Mouse (Mus musculus) spleen, postnatal 10 days (tissue): Measurements from ENCODE around the gene Ppm1b.

Experiments
- DNase-seq, 2 experiments: peaks; one replicate each; pipeline ENCODE4 v3.0.0; 2021 to 2022; ENCODE audit warnings: low spot score in 2 of 2

Gene Ppm1b

GRCm38 (mm10) chr17:84958411-84958911, 1.9 kb downstream of the Ppm1b start:
- DNase-seq: peak in 1 of 2 experiments; percentile 64

DNA sequence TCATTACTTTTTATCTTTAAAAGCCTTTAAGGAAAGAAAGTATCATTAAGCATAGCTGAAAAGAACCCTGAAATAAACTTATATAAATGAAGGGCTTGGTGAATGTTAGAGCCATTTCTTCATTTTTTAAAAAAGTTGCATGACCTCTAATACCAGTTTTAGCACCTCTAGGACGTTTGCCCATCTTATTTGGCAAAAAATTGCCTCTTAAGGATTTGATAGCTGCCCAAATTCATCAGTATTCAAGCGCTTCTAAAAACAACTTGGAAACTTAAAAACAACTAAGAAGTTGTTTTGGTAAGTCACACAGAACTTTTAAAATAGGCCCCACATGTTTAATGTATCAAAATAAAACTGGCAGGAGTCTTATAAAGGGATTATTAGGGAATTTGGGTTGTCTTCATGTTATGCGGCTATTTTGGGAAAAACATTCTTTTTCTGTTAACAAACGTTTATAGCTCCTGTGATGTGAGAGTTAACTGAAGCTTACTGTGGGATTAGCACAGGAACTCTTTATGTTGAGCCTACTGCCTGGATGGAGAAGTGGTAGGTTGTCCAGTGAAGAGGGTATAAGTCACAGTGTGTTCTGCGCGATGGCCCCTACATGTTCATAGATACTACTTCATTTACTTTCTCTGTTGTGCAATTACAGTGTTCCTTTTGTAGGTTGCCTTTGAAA, 2.6 kb downstream of the Ppm1b start:
- DNase-seq: no peak

DNA sequence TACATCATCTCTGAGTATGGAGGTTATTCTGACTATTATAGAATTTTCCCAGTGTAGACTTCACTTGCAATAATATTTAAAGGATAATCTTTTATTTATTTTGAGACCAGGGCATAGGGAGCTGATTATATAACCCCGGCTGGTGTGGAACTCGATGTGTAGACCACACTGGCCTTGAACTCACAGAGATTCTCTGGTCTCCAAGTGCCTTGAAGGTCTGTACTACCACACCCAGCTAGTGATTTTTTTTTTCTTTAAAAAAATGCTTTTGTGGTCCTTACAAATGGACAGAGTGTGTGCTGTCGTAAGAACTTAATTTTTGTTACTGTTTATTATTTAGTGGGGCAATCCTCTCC, 3.1 kb downstream of the Ppm1b start:
- DNase-seq: no peak

DNA sequence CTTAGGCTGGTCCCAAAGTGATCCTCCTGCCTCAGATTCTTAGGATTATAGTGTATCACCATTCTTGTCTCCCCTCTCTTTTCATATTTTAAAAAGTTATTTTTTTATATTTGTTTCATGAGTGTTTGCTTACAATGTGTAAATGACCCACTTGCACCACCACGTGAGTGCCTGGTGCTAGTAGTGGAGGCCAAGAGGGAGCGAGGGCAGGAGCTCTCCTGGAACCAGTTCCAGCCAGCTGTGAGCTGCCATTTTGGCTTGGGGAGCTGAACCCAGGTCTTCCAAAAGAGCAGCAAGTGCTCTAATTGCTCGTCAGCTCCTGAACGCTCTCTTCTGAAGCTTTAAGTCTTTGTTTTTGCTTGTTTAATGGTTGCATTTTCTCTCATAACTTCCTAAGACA, 3.6 kb downstream of the Ppm1b start:
- DNase-seq: no peak

GRCm38 (mm10) chr17:84962046-84962445, 5.5 kb downstream of the Ppm1b start:
- DNase-seq: no peak

DNA sequence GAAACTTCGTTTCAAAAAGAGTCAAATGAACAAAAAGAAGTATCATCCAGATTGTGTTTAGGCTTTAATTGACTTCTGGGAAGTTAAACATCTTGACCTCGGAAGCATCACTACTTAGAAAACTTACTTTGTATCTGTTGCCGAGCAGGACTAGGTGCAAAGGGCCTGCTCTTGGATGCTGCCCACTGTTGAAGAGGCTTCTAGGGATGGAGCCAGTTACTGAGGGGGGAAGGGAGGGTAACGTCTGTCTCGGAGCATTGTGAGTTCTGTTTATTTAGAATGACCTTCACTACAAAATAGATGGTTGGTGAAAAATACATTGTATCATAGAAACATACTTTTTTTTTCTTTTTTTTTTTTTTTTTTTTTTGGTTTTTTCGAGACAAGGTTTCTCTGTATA, 7.1 kb downstream of the Ppm1b start:
- no peak for DNase-seq

- DNase-seq: no peak
These were observed 9.7 kb downstream of the Ppm1b start for GRCm38 (mm10) chr17:84966231-84966630.

DNA sequence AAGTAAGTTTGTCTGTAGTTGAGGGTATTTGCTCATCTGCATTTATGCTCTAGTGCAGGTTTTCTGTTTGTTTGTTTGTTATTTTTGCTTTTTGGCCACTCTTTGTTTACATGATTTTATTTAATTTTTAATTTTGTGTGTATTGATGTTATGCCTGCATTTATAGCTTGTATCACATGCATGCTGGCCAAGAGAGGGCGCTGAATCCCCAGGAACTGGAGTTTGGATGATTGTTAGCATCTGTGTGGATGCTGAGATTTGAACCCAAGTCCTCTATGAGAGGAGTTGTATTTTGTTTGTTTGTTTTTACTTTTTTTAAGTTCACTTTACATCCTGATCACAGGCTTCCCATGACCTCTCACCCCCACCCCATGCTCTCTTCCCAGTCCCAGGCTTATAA, 10.5 kb downstream of the Ppm1b start:
- DNase-seq: peak in 1 of 2 experiments; percentile 38

GRCm38 (mm10) chr17:84969916-84970315, 13.4 kb downstream of the Ppm1b start:
- no peak for DNase-seq

GRCm38 (mm10) chr17:84981721-84982120, 25.2 kb downstream of the Ppm1b start:
- DNase-seq: no peak

- no peak for DNase-seq
These were observed 26.2 kb downstream of the Ppm1b start for GRCm38 (mm10) chr17:84982735-84983134.

GRCm38 (mm10) chr17:84986368-84986767, 29.8 kb downstream of the Ppm1b start:
- no peak for DNase-seq

- DNase-seq: no peak
These were observed 31.4 kb downstream of the Ppm1b start for GRCm38 (mm10) chr17:84987834-84988410.

DNA sequence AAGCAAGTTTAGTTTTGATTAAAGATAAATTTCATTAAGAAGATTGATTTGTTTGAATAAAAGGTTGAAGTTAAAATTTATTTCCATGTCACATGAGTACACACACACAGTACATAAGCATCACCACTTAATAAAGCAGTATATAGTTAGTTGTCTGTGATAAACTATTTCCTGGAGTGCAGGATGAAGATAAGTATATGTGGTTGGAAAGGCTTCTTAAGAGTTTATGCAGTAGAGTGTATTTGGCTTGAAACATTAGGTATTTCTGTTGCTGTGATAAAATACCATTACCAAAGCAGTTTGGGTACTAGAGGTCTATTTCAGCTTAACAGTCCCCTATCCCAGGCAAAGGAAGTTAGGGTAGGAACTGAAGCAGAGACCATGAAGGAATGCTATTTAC, 32.0 kb downstream of the Ppm1b start:
- DNase-seq: no peak

DNA sequence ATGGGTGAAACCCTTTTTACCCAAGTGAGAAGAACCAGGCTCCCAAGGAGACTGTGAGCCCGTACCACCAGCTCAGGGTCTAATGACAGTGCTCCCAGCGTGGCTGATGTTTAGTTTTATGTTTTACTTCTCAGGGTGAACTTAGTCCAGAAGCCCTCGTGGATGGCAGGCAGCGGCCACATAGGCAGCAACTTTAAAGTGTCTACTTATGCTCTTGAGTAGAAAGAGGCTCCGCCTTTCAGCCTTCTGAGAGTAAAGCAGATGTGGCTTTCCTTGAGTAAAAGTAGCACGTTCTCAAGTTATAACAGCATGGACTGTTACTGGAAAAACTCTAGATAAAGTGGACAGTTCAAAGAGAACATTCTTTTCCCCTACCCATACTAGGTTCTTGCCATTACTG, 39.3 kb downstream of the Ppm1b start:
- DNase-seq: no peak

DNA sequence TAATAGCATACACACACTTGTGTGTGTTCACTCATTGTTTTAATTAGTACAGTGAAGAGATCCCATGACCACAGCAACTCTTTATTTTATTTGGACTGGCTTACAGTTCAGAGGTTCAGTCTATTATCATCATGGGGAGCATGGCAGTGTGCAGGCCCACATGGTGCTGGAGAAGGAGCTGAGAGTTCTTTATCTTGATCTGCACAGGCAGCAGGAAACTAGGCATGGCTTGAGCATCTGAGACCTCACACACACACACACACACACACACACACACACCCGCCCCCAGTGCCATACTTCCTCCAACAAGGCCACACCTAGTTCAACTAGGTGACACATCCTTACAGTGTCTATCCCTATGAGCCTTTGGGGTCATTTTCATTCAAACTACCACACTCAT, 41.1 kb downstream of the Ppm1b start:
- DNase-seq: no peak

DNA sequence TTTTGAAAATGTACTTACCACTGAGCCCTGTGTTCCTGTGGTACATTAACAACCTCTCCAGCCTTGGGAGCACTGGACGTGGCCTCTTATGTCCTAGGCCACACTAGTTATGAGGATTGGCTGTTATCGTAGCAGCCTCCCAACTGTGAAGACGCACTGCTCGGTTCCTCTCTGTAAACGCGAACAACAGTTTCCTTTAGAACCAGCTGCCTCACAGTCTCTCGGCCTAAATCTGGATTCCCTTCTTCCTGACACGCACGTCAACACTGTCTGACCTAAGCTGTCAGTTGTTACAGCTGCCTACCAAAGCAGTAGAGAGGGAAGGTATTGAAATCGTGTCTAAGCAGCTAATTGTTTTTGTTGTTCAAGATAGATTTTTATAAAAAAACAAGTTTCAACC, 43.1 kb downstream of the Ppm1b start:
- DNase-seq: no peak

DNA sequence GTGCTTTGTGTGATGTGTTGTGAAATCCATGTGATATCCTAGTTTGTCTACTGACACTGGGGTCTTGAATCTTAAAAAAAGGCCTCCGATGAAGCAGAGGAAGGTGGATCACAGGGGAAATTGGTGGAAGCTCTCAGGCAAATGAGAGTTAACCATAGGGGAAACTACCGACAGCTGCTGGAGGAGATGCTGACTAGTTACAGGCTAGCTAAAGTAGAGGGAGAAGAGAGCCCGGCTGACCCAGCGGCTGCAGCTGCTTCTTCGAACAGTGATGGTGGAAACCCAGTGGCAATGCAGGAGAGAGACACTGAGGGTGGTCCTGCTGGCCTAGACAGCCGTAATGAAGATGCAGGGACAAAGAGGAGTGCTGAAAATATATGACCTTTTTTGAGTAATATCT, 56.9 kb downstream of the Ppm1b start:
- DNase-seq: no peak

DNA sequence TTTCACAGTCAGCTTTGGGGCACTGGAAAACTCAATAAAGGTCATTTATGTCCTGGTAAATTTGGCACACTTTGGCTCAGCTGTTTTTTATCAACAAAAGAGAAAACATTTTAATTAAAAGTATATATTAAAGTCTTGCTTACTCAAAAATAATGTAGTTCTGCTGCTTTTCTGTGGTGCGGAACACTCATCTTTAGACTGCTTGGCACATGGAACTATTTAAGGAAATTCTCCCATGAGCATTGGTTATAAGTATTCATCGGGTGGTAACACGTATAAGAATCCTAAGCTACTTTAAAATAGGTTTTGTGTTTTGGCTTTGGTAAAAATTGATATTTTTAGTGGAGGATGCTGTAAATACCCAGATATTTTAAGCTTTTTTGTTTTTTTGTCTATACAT, 58.1 kb downstream of the Ppm1b start:
- DNase-seq: no peak

GRCm38 (mm10) chr17:85018344-85018743, 61.8 kb downstream of the Ppm1b start:
- DNase-seq: no peak

DNA sequence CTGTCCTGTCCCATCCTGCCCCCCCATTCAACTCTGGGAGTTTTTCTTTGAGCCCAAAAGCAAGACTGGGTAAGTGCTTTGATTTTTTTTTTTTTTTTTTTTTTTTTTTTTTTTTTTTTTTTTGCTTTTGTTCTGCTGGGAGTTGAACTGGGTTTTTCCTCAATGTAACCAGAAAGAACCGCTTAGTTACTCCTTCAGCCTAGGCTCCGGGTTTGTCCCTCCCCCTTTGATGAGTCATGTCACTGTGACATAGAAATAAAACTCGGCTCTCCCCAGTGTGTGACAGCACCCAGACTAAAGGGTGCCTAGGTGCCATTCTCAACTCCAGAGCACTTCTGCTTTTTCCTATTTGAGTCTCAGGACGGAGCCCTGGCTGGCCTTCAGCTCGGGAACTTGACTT, 62.3 kb downstream of the Ppm1b start:
- no peak for DNase-seq

DNA sequence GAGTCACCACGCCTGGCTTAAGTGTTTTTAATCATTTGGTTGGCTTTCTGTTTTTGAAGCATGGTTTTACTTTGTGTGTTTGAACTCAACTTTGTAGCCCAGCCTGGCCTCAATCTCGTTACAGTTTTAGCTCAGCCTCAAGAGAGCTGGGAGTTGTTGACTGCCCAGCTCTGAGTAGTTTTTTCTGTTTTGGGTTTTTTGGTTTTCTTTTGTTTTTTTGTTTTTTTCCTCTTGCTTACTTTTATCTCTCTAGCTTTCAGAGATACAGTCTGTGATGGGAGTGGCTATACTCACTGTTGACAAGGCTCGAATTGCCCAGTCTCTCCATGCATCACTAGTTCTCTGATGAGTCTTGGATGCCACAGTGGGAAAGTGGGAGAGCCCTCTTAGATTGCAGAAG, 63.8 kb downstream of the Ppm1b start:
- DNase-seq: peak in 1 of 2 experiments; percentile 6

GRCm38 (mm10) chr17:85023247-85024167, 67.0 kb downstream of the Ppm1b start:
- peak in 1 of 2 experiments; percentile 50 for DNase-seq
